Mouse (Mus musculus): ENCODE measurements around the gene Ppp1r9a. TPM values are rescaled to one million over a fixed set of nuclear protein-coding genes. Genes with fewer than 3 reads are reported as not detected.

The Ppp1r9a gene
- polyA plus RNA-seq, 1 experiment = 3.5 TPM

DNA sequence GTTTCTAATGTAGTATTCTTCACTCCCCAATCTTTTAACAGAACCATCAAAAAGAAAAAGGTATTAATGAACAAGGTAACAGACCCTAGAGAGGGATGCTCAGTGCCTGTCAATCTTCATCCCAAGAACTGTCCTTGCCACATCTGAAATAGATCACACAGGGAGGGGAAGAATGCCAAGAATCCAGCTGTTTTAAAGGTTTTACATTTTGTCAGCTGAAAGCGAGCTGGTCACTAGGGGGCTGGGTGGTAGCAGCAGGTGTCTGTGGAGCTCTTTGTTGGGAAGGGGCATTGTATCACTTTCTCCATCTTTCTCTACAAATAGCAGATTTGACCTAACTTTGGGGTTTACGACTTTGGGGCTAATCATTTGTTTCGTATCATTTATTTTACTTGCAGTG lies 194.6 kb downstream of the Ppp1r9a start:
- 76% methylated on average over 3 of the region's 3 CpGs for WGBS
- Histone ChIP-seq H3K27ac (ENCODE audit: control insufficient read depth, insufficient read depth, low read depth, low read length, poor library complexity) (no peak overlapping the region), H3K4me1 (ENCODE audit: control insufficient read depth, insufficient read depth, low read length) (peaks cover 4% of the 10 kb centered on the region), H3K4me3 (replicated peaks; ENCODE audit: control insufficient read depth, low read depth, low read length) (no peak overlapping the region)
- TF ChIP-seq POLR2A (IDR thresholded peaks at IDR 0.05; ENCODE audit: borderline replicate concordance, control insufficient read depth, low read depth, low read length) (no peak), CTCF (IDR thresholded peaks at IDR 0.05; ENCODE audit: control insufficient read depth, insufficient read depth, low read length) (no peak)

DNA sequence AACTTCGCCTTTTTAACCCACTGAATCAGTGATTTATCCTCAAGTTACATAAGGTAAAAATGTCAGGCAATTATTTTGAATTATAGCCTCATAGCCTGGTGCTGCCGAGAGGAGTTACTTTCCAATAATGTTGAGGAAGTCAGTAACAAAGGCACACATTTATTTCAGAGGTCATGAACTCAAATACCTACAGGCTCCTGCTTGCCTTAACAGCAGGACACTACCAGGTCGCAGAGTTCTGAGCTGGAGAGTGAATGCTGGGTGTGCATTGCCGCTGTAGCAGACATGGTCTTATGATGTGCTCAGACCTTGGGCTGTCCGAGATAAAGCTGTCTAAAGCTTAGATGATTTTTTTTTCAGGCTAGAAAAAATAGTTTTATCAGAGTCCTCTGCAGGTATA lies 196.6 kb downstream of the Ppp1r9a start:
- 75% methylated on average over 5 of the region's 5 CpGs for WGBS
- Histone ChIP-seq H3K4me3 (replicated peaks; ENCODE audit: control insufficient read depth, low read depth, low read length) (no peak overlapping the region), H3K4me1 (ENCODE audit: control insufficient read depth, insufficient read depth, low read length) (no peaks in the 10 kb centered on the region), H3K27ac (ENCODE audit: control insufficient read depth, insufficient read depth, low read depth, low read length, poor library complexity) (no peak overlapping the region)
- TF ChIP-seq POLR2A (IDR thresholded peaks at IDR 0.05; ENCODE audit: borderline replicate concordance, control insufficient read depth, low read depth, low read length) = no peak
- no peak for TF ChIP-seq CTCF (IDR thresholded peaks at IDR 0.05; ENCODE audit: control insufficient read depth, insufficient read depth, low read length)

DNA sequence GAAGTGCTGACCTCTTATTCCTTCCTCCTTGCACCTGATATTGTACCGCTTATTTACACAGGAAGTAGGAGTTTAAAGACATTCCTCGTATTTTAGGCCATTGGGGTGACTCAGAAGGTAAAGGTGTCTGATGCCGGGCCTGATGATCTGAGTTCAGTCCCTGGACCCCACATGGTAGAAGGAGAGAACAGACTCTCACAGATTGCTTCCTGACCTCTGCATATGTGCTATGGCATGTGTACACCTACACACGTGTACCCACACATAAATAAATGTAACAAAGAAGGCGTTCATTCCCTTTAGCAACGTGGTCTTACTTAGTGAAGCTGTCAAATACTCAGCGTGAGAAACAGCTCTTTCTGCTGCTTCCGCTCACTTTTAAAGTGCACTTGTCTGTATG lies 197.1 kb downstream of the Ppp1r9a start:
- Histone ChIP-seq H3K27ac (ENCODE audit: control insufficient read depth, insufficient read depth, low read depth, low read length, poor library complexity) (no peak overlapping the region), H3K4me1 (ENCODE audit: control insufficient read depth, insufficient read depth, low read length) (no peaks in the 10 kb centered on the region), H3K4me3 (replicated peaks; ENCODE audit: control insufficient read depth, low read depth, low read length) (no peak overlapping the region)
- TF ChIP-seq POLR2A (IDR thresholded peaks at IDR 0.05; ENCODE audit: borderline replicate concordance, control insufficient read depth, low read depth, low read length) (no peak), CTCF (IDR thresholded peaks at IDR 0.05; ENCODE audit: control insufficient read depth, insufficient read depth, low read length) (no peak)
- WGBS = 81% methylated on average over 8 of the region's 8 CpGs

DNA sequence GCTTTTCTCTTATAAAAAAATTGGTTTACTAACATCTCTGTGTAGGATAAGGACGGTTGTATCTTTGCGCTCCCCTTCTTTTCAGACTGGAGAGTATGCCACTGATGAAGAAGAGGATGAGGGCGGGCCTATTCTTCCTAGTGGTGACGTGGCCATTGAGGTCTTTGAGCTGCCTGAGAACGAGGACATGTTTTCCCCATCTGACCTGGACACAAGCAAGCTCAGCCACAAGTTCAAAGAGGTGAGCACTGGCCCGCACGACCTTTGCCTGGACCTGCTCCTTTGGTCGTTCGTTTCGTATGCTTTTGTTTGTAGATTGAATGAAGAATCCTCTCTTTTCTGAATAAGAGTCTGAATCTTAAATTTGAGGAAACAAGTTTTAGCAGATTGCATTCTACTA lies 197.6 kb downstream of the Ppp1r9a start:
- Histone ChIP-seq H3K4me1 (ENCODE audit: control insufficient read depth, insufficient read depth, low read length) (no peaks in the 10 kb centered on the region), H3K27ac (ENCODE audit: control insufficient read depth, insufficient read depth, low read depth, low read length, poor library complexity) (no peak overlapping the region), H3K4me3 (replicated peaks; ENCODE audit: control insufficient read depth, low read depth, low read length) (no peak overlapping the region)
- 88% methylated on average over 10 of the region's 10 CpGs for WGBS
- no peak for TF ChIP-seq POLR2A (IDR thresholded peaks at IDR 0.05; ENCODE audit: borderline replicate concordance, control insufficient read depth, low read depth, low read length)
- no peak for TF ChIP-seq CTCF (IDR thresholded peaks at IDR 0.05; ENCODE audit: control insufficient read depth, insufficient read depth, low read length)

DNA sequence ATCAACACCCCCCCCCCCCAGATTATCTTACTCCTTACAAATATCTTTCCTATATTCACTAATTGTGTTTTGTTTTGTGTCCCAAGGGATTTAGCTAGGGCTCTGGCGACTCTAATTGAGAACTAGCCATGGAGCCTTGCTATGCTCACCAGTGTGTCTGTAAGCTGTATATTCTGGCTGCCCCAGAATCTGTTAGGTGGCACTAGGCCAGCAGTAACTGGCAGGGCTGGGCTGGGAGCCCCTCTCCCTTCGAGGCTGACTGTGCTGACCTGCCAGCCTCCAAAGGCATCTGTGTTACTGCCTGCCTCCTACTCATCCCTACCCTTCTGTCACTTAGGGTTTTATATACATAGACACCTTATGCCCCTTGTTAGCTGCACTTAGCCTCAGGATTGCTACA lies 200.0 kb downstream of the Ppp1r9a start:
- Histone ChIP-seq H3K27ac (ENCODE audit: control insufficient read depth, insufficient read depth, low read depth, low read length, poor library complexity) (no peak overlapping the region), H3K4me3 (replicated peaks; ENCODE audit: control insufficient read depth, low read depth, low read length) (no peak overlapping the region), H3K4me1 (ENCODE audit: control insufficient read depth, insufficient read depth, low read length) (no peaks in the 10 kb centered on the region)
- 47% methylated on average over 2 of the region's 2 CpGs for WGBS
- TF ChIP-seq POLR2A (IDR thresholded peaks at IDR 0.05; ENCODE audit: borderline replicate concordance, control insufficient read depth, low read depth, low read length) = no peak
- no peak for TF ChIP-seq CTCF (IDR thresholded peaks at IDR 0.05; ENCODE audit: control insufficient read depth, insufficient read depth, low read length)

DNA sequence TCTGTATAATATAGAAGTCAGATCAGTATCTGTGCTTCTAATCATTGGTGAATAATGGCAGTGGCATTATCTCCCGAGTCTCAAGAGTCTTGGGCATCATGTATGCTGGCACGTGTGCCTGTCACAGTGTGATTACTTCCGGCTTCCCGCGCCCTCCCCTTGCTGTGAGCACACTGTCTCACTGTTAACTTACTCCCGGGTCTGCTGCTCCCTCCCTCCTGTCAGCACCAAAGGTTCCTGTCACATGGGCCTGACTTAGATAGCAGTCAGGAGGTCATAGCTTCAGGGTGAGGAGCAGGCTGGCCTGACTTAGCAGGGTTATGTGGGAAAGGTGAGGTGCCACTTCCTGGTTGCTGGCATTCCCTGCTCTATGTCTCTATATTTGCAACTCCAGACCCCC lies 201.1 kb downstream of the Ppp1r9a start:
- Histone ChIP-seq H3K4me1 (ENCODE audit: control insufficient read depth, insufficient read depth, low read length) (no peaks in the 10 kb centered on the region), H3K4me3 (replicated peaks; ENCODE audit: control insufficient read depth, low read depth, low read length) (no peak overlapping the region), H3K27ac (ENCODE audit: control insufficient read depth, insufficient read depth, low read depth, low read length, poor library complexity) (no peak overlapping the region)
- TF ChIP-seq CTCF (IDR thresholded peaks at IDR 0.05; ENCODE audit: control insufficient read depth, insufficient read depth, low read length) (no peak), POLR2A (IDR thresholded peaks at IDR 0.05; ENCODE audit: borderline replicate concordance, control insufficient read depth, low read depth, low read length) (no peak)
- 8% methylated on average over 6 of the region's 6 CpGs for WGBS

DNA sequence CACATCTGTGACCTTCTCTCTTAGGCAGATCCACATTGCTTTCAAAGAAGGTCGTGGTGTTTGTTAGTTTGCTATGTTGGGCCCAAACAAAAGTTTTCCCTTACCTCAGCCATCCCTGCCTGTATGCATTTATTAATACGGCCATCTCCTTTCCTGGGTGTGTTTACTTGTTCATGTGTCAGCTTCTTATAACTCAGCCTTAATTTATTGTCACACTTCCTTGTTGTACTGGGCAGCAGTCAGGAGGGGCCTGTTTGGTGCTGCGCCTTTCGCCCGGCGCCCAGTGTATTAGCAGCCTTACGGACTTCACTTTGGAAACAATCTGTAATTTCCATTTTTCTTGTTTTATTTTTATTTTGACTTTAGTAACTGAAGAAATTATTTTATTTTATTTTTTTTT lies 201.5 kb downstream of the Ppp1r9a start:
- no peaks in the 10 kb centered on the region for H3K4me1 ChIP-seq (ENCODE audit: control insufficient read depth, insufficient read depth, low read length)
- H3K27ac ChIP-seq (ENCODE audit: control insufficient read depth, insufficient read depth, low read depth, low read length, poor library complexity) = no peak overlapping the region
- no peak overlapping the region for H3K4me3 ChIP-seq (replicated peaks; ENCODE audit: control insufficient read depth, low read depth, low read length)
- 82% methylated on average over 7 of the region's 7 CpGs for WGBS
- TF ChIP-seq POLR2A (IDR thresholded peaks at IDR 0.05; ENCODE audit: borderline replicate concordance, control insufficient read depth, low read depth, low read length) (no peak), CTCF (IDR thresholded peaks at IDR 0.05; ENCODE audit: control insufficient read depth, insufficient read depth, low read length) (no peak)

DNA sequence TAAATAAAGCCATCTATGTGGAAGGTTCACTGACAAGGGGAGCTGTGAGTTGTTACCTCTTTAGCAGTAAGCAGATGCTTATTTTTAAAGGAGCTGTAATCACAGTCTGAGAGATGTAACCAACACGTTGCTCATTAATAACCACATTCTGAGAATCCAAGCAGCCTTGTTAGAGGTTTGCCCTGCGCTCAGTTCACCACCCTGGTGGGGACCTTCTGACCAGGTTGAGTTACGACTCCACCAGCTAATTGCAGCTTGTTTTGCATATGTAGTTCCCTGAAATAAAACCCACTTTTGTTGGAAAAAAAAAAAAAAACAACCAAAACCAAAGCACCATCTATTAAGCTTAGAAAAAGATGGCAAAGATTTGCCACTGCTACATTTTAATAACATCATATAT lies 205.8 kb downstream of the Ppp1r9a start:
- 81% methylated on average over 3 of the region's 3 CpGs for WGBS
- no peak overlapping the region for H3K27ac ChIP-seq (ENCODE audit: control insufficient read depth, insufficient read depth, low read depth, low read length, poor library complexity)
- no peaks in the 10 kb centered on the region for H3K4me1 ChIP-seq (ENCODE audit: control insufficient read depth, insufficient read depth, low read length)
- TF ChIP-seq CTCF (IDR thresholded peaks at IDR 0.05; ENCODE audit: control insufficient read depth, insufficient read depth, low read length) (no peak), POLR2A (IDR thresholded peaks at IDR 0.05; ENCODE audit: borderline replicate concordance, control insufficient read depth, low read depth, low read length) (no peak)
- H3K4me3 ChIP-seq (replicated peaks; ENCODE audit: control insufficient read depth, low read depth, low read length) = no peak overlapping the region
